Comparison of ENCODE assay signal across 17 mouse cellular contexts in genomic region chr12:82328112-82328511, GRCm38 (mm10).
DNase-seq lines count a peak whose midpoint lies in the region; ATAC-seq and TF ChIP-seq lines count a peak whose summit lies in the region.
"Had no signal": no experiment of that assay in that cellular context is flagged by ENCODE, and none has a peak within 500 bp of the region (broad histone marks: within the 10 kb centered on the region; RNA-seq: fewer than 3 reads in every experiment).

No protein-coding gene starts in this region.

- no peak for TF ChIP-seq EP300 in liver, postnatal 0 days (IDR thresholded peaks at IDR 0.05; ENCODE audit: low read depth)

- no peak overlapping the region for H3K4me2 ChIP-seq in liver, postnatal 0 days (ENCODE audit: low read depth, low read length)
- no peak overlapping the region for H3K4me2 ChIP-seq in liver, embryonic 12.5 days
- no peak overlapping the region for H3K4me2 ChIP-seq in forebrain, embryonic 12.5 days
- H3K4me2 ChIP-seq: embryonic facial prominence, embryonic 12.5 days had no signal

- H3K4me1 ChIP-seq in liver, postnatal 0 days (ENCODE audit: insufficient read depth) = 0 out of 2 replicates have a peak, but pooled peaks cover 2% of the 10 kb centered on the region
- no peaks in the 10 kb centered on the region for H3K4me1 ChIP-seq in liver, embryonic 12.5 days
- peaks cover 7% of the 10 kb centered on the region for H3K4me1 ChIP-seq in forebrain, embryonic 12.5 days

- H3K9ac ChIP-seq in liver, postnatal 0 days (replicated peaks) = no peak overlapping the region
- H3K9ac ChIP-seq in liver, embryonic 12.5 days = no peak overlapping the region
- no peak overlapping the region for H3K9ac ChIP-seq in forebrain, embryonic 12.5 days
- H3K9ac ChIP-seq: embryonic facial prominence, embryonic 12.5 days had no signal

- ATAC-seq in liver, postnatal 0 days = peak; percentile 50; the same call in 1 of the 2 replicates
- no peak for ATAC-seq in liver, embryonic 12.5 days
- peak; percentile 70 for ATAC-seq in granulocyte monocyte progenitor cell, adult 5-6 weeks (replicated peaks; ENCODE audit: poor library complexity, severe bottlenecking)
- no peak for ATAC-seq in forebrain, embryonic 12.5 days (ENCODE audit: low FRiP score)
- ATAC-seq: forebrain, embryonic 14.5 days; forebrain, embryonic 16.5 days had no signal

- no peaks in the 10 kb centered on the region for H3K9me3 ChIP-seq in liver, postnatal 0 days (ENCODE audit: low read length)
- no peaks in the 10 kb centered on the region for H3K9me3 ChIP-seq in liver, embryonic 12.5 days (replicated peaks)
- H3K9me3 ChIP-seq in forebrain, embryonic 12.5 days = no peaks in the 10 kb centered on the region
- H3K9me3 ChIP-seq: embryonic facial prominence, embryonic 10.5 days; embryonic facial prominence, embryonic 12.5 days had no signal

- H3K36me3 ChIP-seq in liver, postnatal 0 days (replicated peaks; ENCODE audit: insufficient read depth, low read length) = no peaks in the 10 kb centered on the region
- no peaks in the 10 kb centered on the region for H3K36me3 ChIP-seq in liver, embryonic 12.5 days
- no peaks in the 10 kb centered on the region for H3K36me3 ChIP-seq in forebrain, embryonic 12.5 days (replicated peaks)
- H3K36me3 ChIP-seq: embryonic facial prominence, embryonic 10.5 days; embryonic facial prominence, embryonic 12.5 days had no signal

- no peak for TF ChIP-seq CTCF in liver, postnatal 0 days (IDR thresholded peaks at IDR 0.05; ENCODE audit: low read depth)

- H3K27ac ChIP-seq in liver, postnatal 0 days (ENCODE audit: low read depth) = no peak overlapping the region
- no peak overlapping the region for H3K27ac ChIP-seq in liver, embryonic 12.5 days
- no peak overlapping the region for H3K27ac ChIP-seq in forebrain, embryonic 12.5 days
- H3K27ac ChIP-seq: embryonic facial prominence, embryonic 10.5 days; embryonic facial prominence, embryonic 12.5 days had no signal

- no peaks in the 10 kb centered on the region for H3K27me3 ChIP-seq in liver, postnatal 0 days (ENCODE audit: insufficient read depth, low read length)
- no peaks in the 10 kb centered on the region for H3K27me3 ChIP-seq in liver, embryonic 12.5 days (replicated peaks)
- H3K27me3 ChIP-seq in forebrain, embryonic 12.5 days = no peaks in the 10 kb centered on the region
- H3K27me3 ChIP-seq: embryonic facial prominence, embryonic 12.5 days had no signal

- DNase-seq in adrenal gland, postnatal 14 days = peak; percentile 57
- no peak for DNase-seq in adrenal gland, postnatal 36 days
- no peak for DNase-seq in liver, postnatal 0 days
- no peak for DNase-seq in natural killer cell, adult 2 months (ENCODE audit: low spot score in 2 of 2)
- DNase-seq: adrenal gland, adult 8-10 months; cerebellum, adult 11-12 months; cerebellum, adult 2 months; cerebellum, adult 9-10 months; cerebellum, postnatal 10 days; cerebellum, postnatal 25 days had no signal

- no peak overlapping the region for H3K4me3 ChIP-seq in liver, postnatal 0 days (ENCODE audit: low read depth, low read length)
- H3K4me3 ChIP-seq in liver, embryonic 12.5 days = no peak overlapping the region
- no peak overlapping the region for H3K4me3 ChIP-seq in forebrain, embryonic 12.5 days (replicated peaks)
- H3K4me3 ChIP-seq: embryonic facial prominence, embryonic 10.5 days; embryonic facial prominence, embryonic 12.5 days had no signal

- 91% methylated on average over 1 of the region's 1 CpGs for WGBS in liver, postnatal 0 days (ENCODE audit: insufficient replicate concordance)
- WGBS in liver, embryonic 12.5 days (ENCODE audit: insufficient replicate concordance) = 91% methylated on average over 1 of the region's 1 CpGs
- WGBS in forebrain, embryonic 12.5 days = 95% methylated on average over 1 of the region's 1 CpGs

Comparison
In these comparisons a context has a peak if more than half of its experiments do, and no peak if none do; other contexts are left out.
1. ATAC-seq: peak in liver, postnatal 0 days (single experiment) and granulocyte monocyte progenitor cell, adult 5-6 weeks (single experiment); none in liver, embryonic 12.5 days (single experiment) and forebrain, embryonic 12.5 days (single experiment).